Mouse (Mus musculus): ENCODE measurements around the gene Fbxl17. TPM values are rescaled to one million over a fixed set of nuclear protein-coding genes. Genes with fewer than 3 reads are reported as not detected.

The Fbxl17 gene
- polyA plus RNA-seq, 1 experiment from 2014 or later = 5.7 TPM

DNA sequence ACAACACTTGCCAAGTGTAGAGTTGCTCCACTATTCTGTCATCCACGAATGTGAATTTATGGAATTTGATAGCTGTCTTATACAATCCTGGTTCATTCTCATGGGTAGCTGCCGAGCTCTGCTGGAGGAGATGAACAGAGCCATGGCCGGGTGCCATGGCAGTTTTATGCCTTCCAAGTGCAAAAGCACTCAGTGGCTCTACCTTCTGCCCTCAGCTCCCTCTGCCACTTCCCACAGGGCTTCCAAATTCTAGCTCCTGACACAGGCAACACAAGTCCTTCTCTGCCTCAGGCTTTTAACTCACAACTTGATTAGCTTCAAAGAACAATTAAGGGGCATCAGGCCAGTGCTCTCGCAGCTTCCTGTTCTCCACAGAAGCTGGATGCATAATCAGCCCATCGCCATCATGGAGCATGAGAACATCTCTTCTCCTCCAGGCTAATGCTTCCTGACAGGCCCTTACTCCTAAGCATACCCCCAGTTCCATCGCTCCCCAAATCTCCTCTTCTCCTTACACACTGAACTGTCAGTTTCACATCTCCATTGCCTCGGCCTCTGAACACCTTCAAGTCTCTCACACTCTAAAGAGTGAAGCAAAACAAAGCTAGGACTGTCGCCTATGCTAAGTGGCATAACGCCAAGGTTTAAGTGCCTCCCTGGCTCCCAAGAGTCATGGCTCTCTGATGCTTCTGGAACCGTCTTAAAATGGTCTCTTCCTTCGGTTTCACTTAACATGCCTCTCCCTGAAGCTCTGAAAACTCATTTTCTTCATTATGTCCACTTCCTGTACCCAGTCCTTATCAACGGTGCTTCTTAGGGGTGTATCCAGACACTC lies 184.0 kb downstream of the Fbxl17 start:
- 0 out of 2 replicates have a peak, but pooled peaks cover 3% of the 10 kb centered on the region for H3K9me3 ChIP-seq (replicated peaks)
- H3K9ac ChIP-seq = no peak overlapping the region
- H3K4me2 ChIP-seq = no peak overlapping the region
- H3K4me3 ChIP-seq (replicated peaks) = no peak overlapping the region
- H3K4me1 ChIP-seq = peaks cover 9% of the 10 kb centered on the region; the same call in 1 of the 2 replicates
- 76% methylated on average over 12 of the region's 12 CpGs for WGBS
- no peaks in the 10 kb centered on the region for H3K27me3 ChIP-seq
- 0 out of 2 replicates have a peak, but pooled peaks cover 2% of the 10 kb centered on the region for H3K36me3 ChIP-seq
- ATAC-seq (replicated peaks; ENCODE audit: low FRiP score) = no peak
- H3K27ac ChIP-seq = no peak overlapping the region

DNA sequence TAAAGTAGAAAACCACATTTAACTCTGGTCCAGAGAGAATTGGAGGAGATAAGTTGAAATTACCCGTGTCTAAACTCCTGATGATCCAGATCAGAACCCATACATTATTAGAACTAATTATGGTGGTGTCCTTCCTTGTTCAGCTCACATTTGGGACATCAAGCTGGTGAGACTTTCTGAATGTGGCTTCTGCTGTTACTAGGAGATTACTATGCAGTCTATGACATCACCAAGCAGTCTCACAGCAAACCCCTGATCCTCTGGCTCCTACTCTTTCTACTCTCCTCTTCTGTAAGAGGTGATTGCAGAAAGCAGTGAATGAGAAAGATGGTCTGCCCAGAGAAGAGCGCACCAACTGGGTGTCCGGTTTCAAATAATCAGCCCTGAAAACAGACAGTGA lies 187.0 kb downstream of the Fbxl17 start:
- Histone ChIP-seq H3K4me3 (replicated peaks) (no peak overlapping the region), H3K27ac (no peak overlapping the region), H3K4me2 (no peak overlapping the region), H3K9me3 (replicated peaks) (0 out of 2 replicates have a peak, but pooled peaks cover 3% of the 10 kb centered on the region), H3K9ac (no peak overlapping the region), H3K27me3 (no peaks in the 10 kb centered on the region), H3K36me3 (0 out of 2 replicates have a peak, but pooled peaks cover 2% of the 10 kb centered on the region), H3K4me1 (peaks cover 9% of the 10 kb centered on the region; the same call in 1 of the 2 replicates)
- WGBS = 93% methylated on average over 3 of the region's 3 CpGs
- no peak for ATAC-seq (replicated peaks; ENCODE audit: low FRiP score)

DNA sequence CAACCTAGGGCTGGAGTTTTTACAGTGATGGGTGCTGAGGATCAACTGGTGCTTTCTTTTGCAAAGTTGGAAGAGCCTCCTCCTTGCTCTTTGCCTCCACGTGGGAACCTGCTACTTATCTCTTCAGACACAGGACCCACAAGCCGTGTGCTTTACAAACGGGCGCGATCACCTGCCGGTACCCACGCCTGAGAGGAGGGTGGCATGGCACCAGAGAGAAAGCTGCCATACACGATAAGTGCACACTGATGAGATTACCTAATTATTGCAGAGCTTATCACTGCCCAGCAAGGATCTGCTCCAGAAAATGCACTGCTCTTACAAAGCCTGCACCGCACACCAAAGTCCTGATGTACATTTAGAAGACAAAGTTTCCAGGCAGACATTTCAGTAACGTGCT lies 187.5 kb downstream of the Fbxl17 start:
- Histone ChIP-seq H3K36me3 (0 out of 2 replicates have a peak, but pooled peaks cover 2% of the 10 kb centered on the region), H3K9ac (no peak overlapping the region), H3K4me2 (no peak overlapping the region), H3K27ac (no peak overlapping the region), H3K4me3 (replicated peaks) (no peak overlapping the region), H3K9me3 (replicated peaks) (0 out of 2 replicates have a peak, but pooled peaks cover 3% of the 10 kb centered on the region), H3K27me3 (no peaks in the 10 kb centered on the region), H3K4me1 (peaks cover 5% of the 10 kb centered on the region; the same call in 1 of the 2 replicates)
- peak; percentile 88 for ATAC-seq (replicated peaks; ENCODE audit: low FRiP score)
- 90% methylated on average over 10 of the region's 10 CpGs for WGBS

DNA sequence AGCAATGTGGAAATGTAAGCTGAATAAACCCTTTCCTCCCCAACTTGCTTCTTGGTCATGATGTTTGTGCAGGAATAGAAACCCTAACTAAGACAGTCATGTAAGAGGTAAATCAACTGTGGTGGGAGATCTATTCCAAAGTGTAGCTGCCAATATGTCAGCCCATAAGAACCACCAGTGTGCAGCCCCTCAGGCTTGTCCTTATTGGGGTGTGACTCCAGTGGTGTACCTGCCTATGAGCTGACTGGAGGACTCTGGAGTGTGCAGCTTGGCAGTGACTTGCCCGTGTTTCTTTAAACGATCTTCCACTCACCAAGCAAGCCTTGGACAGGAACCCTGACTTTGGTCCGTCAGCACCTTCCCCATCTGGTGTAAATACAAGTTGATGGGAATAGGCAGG lies 188.2 kb downstream of the Fbxl17 start:
- no peak overlapping the region for H3K9ac ChIP-seq
- ATAC-seq (replicated peaks; ENCODE audit: low FRiP score) = 0 out of 2 replicates have a peak, but pooled peaks have one; percentile 61
- H3K9me3 ChIP-seq (replicated peaks) = 0 out of 2 replicates have a peak, but pooled peaks cover 3% of the 10 kb centered on the region
- H3K4me3 ChIP-seq (replicated peaks) = no peak overlapping the region
- H3K27ac ChIP-seq = no peak overlapping the region
- WGBS = 48% methylated on average over 3 of the region's 3 CpGs
- H3K4me1 ChIP-seq = peaks cover 5% of the 10 kb centered on the region; the same call in 1 of the 2 replicates
- no peaks in the 10 kb centered on the region for H3K27me3 ChIP-seq
- H3K4me2 ChIP-seq = no peak overlapping the region
- H3K36me3 ChIP-seq = 0 out of 2 replicates have a peak, but pooled peaks cover 2% of the 10 kb centered on the region

DNA sequence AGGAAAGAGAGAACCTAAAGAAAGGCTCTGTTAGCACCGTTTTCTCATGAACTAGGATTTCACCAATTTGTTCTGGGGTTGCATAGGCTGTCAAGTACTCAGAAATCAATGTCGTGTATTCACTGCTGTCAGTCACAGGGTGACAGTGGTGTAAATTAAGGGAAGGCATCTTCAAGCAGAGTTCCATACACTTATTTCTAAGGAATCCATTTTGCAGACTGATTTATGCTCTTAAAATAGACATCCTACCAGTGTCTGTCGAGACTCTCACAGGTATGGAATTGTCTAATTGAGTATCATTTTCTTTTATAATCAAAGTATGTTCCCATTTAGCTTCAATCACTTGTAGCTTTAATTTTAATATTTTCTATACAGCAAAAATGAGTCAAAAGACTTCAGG lies 189.8 kb downstream of the Fbxl17 start:
- H3K27ac ChIP-seq = no peak overlapping the region
- no peaks in the 10 kb centered on the region for H3K27me3 ChIP-seq
- ATAC-seq (replicated peaks; ENCODE audit: low FRiP score) = no peak
- no peak overlapping the region for H3K9ac ChIP-seq
- peaks cover 2% of the 10 kb centered on the region; the same call in 1 of the 2 replicates for H3K4me1 ChIP-seq
- 0 out of 2 replicates have a peak, but pooled peaks cover 3% of the 10 kb centered on the region for H3K9me3 ChIP-seq (replicated peaks)
- no peak overlapping the region for H3K4me2 ChIP-seq
- H3K36me3 ChIP-seq = 0 out of 2 replicates have a peak, but pooled peaks cover 2% of the 10 kb centered on the region
- no peak overlapping the region for H3K4me3 ChIP-seq (replicated peaks)
- WGBS = 57% methylated on average over 3 of the region's 3 CpGs

DNA sequence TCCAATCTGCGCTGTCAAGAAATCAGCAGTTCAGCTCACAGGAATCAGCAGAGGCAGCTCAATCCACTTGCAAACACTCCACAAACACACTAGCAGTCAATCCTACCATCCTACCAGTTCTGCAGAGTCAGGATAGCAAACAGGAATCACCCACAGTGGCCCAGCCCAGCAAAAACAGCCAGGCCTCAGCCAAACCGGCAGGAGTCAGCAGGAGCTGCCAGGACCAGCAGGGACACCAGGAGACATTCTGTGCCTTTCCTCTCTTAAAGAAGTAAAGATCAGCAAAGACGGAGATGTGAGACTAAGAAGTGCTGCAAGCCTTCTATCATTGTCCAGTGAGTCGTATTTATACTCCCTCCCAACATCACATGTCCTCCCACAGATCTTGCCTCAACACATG lies 196.0 kb downstream of the Fbxl17 start:
- no peak overlapping the region for H3K27ac ChIP-seq
- 46% methylated on average over 4 of the region's 4 CpGs for WGBS
- H3K4me1 ChIP-seq = 0 out of 2 replicates have a peak, but pooled peaks cover 2% of the 10 kb centered on the region
- H3K9me3 ChIP-seq (replicated peaks) = no peaks in the 10 kb centered on the region
- H3K36me3 ChIP-seq = no peaks in the 10 kb centered on the region
- H3K9ac ChIP-seq = no peak overlapping the region
- H3K4me2 ChIP-seq = no peak overlapping the region
- no peaks in the 10 kb centered on the region for H3K27me3 ChIP-seq
- no peak overlapping the region for H3K4me3 ChIP-seq (replicated peaks)
- no peak for ATAC-seq (replicated peaks; ENCODE audit: low FRiP score)

DNA sequence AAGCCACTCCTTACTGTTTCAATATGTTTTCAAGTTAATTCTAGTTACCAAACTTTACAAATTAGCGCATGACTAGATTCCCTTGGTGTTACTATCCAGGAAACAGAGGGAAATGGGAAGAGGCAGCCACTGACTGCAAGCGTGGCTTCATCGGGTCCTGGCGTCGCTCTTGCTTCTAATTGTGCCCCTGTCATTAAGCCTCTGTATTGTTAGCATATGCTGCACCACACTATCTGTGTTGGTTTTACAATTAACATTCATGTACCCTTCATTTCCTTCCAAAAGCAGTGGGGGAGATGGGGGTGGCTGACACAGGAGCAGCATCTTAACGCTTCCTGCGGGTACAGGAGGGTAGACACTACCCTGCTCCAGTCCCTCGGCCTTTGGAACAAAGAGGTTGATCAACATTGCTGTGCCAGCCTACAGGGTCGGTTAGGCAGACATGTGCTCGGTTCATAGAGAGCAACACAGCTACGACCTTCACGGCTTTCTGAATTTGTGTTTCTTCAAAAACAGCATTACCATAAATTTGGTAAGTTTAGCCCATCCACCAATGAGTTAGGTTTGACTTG lies 197.9 kb downstream of the Fbxl17 start:
- Histone ChIP-seq H3K27ac (no peak overlapping the region), H3K4me2 (no peak overlapping the region), H3K9me3 (replicated peaks) (no peaks in the 10 kb centered on the region), H3K4me3 (replicated peaks) (no peak overlapping the region), H3K36me3 (no peaks in the 10 kb centered on the region), H3K9ac (no peak overlapping the region), H3K27me3 (no peaks in the 10 kb centered on the region), H3K4me1 (0 out of 2 replicates have a peak, but pooled peaks cover 2% of the 10 kb centered on the region)
- 81% methylated on average over 12 of the region's 12 CpGs for WGBS
- ATAC-seq (replicated peaks; ENCODE audit: low FRiP score) = no peak

DNA sequence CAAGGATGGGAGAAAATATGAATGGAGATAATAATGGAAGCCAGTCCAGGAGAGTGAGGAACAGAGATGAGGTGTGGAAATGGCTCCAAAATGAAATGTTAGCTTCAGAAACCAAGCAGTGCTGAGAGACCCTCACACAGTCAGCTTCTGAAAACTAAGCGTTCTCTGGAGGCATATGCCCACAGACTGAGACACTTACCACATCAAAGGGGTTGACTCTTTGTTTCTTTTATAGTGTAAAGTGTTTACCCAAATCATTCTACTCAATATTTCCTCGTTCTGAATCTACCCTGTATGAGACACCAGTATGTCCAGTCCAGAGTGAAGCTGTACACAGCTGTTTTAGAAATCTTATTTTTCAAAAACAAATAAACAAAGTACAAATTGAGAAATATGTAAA lies 204.3 kb downstream of the Fbxl17 start:
- ATAC-seq (replicated peaks; ENCODE audit: low FRiP score) = no peak
- Histone ChIP-seq H3K4me3 (replicated peaks) (no peak overlapping the region), H3K4me1 (0 out of 2 replicates have a peak, but pooled peaks cover 6% of the 10 kb centered on the region), H3K27ac (no peak overlapping the region), H3K9ac (no peak overlapping the region), H3K9me3 (replicated peaks) (no peaks in the 10 kb centered on the region), H3K27me3 (no peaks in the 10 kb centered on the region), H3K36me3 (no peaks in the 10 kb centered on the region), H3K4me2 (no peak overlapping the region)
- 61% methylated on average over 2 of the region's 2 CpGs for WGBS

DNA sequence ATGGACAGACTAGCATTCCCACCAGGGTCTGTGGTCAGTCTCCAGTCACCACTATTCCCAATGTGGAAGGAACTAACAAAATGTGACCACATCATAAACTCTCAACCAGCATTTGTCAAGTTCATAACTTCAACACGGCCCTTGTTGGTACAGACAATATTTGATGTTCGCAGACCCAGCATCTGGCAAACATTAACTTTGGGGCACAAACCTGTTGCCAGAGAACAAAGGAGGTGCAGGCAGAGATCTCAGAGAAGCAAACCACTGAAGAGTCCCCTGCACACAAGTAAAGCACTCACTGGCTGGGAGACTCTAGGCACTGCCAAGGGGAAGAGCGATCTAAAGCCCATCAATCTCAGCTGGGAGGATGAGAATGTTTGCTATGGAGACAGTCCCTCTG lies 204.9 kb downstream of the Fbxl17 start:
- H3K9me3 ChIP-seq (replicated peaks) = no peaks in the 10 kb centered on the region
- no peak for ATAC-seq (replicated peaks; ENCODE audit: low FRiP score)
- no peak overlapping the region for H3K4me3 ChIP-seq (replicated peaks)
- H3K27me3 ChIP-seq = no peaks in the 10 kb centered on the region
- H3K4me2 ChIP-seq = no peak overlapping the region
- 0 out of 2 replicates have a peak, but pooled peaks cover 6% of the 10 kb centered on the region for H3K4me1 ChIP-seq
- H3K9ac ChIP-seq = no peak overlapping the region
- 65% methylated on average over 3 of the region's 3 CpGs for WGBS
- H3K36me3 ChIP-seq = no peaks in the 10 kb centered on the region
- no peak overlapping the region for H3K27ac ChIP-seq

DNA sequence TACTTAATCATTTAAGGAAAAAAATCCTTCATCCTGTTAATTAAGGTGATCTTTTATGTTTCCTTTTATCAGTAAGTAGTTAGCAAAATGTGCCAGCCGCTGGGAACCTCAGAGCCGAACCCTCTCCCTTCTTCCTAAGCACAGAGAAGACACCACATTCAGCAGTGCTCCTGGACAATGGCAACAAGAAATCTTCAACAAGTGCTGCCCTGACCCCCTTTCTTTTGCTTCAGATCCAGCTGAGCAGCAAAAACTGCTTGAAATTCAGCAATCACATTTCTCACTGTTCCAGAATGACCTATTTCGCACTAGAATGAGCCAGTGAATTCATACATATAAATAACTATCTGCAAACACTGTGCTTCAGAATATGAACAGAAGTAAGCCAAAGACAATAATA lies 205.8 kb downstream of the Fbxl17 start:
- H3K4me2 ChIP-seq = no peak overlapping the region
- no peaks in the 10 kb centered on the region for H3K9me3 ChIP-seq (replicated peaks)
- 0 out of 2 replicates have a peak, but pooled peaks cover 6% of the 10 kb centered on the region for H3K4me1 ChIP-seq
- no peak overlapping the region for H3K9ac ChIP-seq
- no peak overlapping the region for H3K27ac ChIP-seq
- 85% methylated on average over 3 of the region's 3 CpGs for WGBS
- H3K4me3 ChIP-seq (replicated peaks) = no peak overlapping the region
- H3K36me3 ChIP-seq = no peaks in the 10 kb centered on the region
- ATAC-seq (replicated peaks; ENCODE audit: low FRiP score) = no peak
- H3K27me3 ChIP-seq = no peaks in the 10 kb centered on the region

DNA sequence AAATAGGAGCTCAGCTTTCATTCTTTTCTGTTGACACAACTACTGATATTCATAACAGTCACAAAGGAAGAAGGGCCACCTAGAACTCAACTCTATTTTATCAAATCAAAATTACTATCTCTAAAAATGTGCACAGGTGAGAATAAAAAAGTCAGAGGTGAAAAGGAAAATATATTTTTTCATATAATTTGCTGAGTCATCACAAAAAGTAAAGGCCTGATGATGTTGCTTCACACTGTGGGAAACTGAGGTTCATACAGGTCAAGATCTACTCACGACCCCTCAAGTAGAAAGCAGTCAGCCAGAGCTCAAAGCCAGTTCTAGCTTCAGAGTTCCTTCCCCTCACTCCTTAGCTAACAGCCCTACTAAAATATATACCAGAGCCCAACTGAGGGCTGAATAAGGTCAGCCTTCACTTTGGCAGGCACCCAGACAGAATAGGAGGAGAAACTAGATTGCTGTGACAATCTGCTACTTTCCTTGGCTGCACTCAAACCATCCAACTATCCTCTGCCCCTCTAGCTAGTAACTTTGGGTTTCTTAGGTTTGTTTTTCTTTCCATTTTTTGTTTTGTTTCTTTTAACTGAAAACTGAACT lies 210.4 kb downstream of the Fbxl17 start:
- ATAC-seq (replicated peaks; ENCODE audit: low FRiP score) = no peak
- H3K4me3 ChIP-seq (replicated peaks) = no peak overlapping the region
- no peak overlapping the region for H3K27ac ChIP-seq
- WGBS = 63% methylated on average over 1 of the region's 1 CpGs
- no peak overlapping the region for H3K4me2 ChIP-seq
- no peaks in the 10 kb centered on the region for H3K9me3 ChIP-seq (replicated peaks)
- peaks cover 4% of the 10 kb centered on the region; the same call in 1 of the 2 replicates for H3K4me1 ChIP-seq
- no peaks in the 10 kb centered on the region for H3K36me3 ChIP-seq
- H3K9ac ChIP-seq = no peak overlapping the region
- no peaks in the 10 kb centered on the region for H3K27me3 ChIP-seq

DNA sequence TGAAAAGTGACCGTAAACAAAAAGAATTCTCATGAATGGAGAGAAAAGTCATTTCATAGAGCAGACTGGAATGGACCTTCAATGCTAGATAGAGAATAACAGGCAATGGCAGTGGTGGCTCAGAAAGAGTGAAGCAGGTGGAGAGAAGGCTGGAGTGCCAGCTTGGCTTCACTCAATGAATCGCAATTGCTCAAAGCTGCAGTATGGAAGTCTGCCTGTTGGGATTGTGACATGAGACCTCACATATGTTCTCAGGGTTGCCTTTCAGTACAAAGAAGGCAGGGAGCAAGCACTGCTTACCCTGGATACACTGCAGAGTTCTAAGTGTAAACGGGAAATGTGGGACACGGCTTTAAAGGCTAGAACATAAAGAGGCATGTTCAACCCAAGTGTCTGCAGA lies 211.0 kb downstream of the Fbxl17 start:
- Histone ChIP-seq H3K27ac (no peak overlapping the region), H3K4me3 (replicated peaks) (no peak overlapping the region), H3K4me2 (no peak overlapping the region), H3K36me3 (no peaks in the 10 kb centered on the region), H3K9me3 (replicated peaks) (no peaks in the 10 kb centered on the region), H3K4me1 (peaks cover 4% of the 10 kb centered on the region; the same call in 1 of the 2 replicates), H3K9ac (no peak overlapping the region), H3K27me3 (no peaks in the 10 kb centered on the region)
- 85% methylated on average over 4 of the region's 4 CpGs for WGBS
- no peak for ATAC-seq (replicated peaks; ENCODE audit: low FRiP score)
